Mouse (Mus musculus) embryonic fibroblast, embryonic 13.5 days (primary cell): ENCODE data around the gene Nkain2.

ENCODE experiments used
- CTCF ChIP-seq: IDR thresholded peaks from 2 replicates; pipeline ENCODE4 v1.5.1; 2011; ENCODE audit warnings: mild to moderate bottlenecking, control low read depth, low read length, moderate library complexity, borderline replicate concordance; ENCODE audit not compliant: insufficient read depth
- POLR2A ChIP-seq: IDR thresholded peaks from 2 replicates; pipeline ENCODE4 v1.6.1; 2011; ENCODE audit warnings: low read depth, mild to moderate bottlenecking, control low read depth, low read length, moderate library complexity

DNA sequence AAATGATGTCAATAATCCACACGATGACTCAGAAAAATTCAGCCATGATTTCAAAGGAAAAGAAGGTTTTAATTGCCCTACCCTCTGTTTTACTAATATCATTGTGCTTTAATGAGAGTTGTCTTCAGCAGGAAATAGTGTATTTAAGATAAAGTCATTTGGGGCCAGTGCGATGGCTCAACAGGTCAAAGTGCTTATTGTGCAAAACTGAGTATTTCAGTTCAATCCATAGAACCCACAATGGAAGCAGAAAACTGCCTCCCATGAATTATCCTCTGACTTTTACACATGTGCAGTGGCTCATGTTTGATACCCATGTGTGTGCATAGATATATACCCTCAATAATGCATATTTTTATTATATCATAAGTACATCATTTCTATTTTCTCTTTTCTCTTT lies 478.9 kb downstream of the Nkain2 start:
- TF ChIP-seq CTCF (no peak), POLR2A (no peak)
